Mouse (Mus musculus): Measurements from ENCODE around the gene Tcf19. TPM values are rescaled to one million over a fixed set of nuclear protein-coding genes. Genes with fewer than 3 reads are reported as not detected.

The Tcf19 gene
- polyA plus RNA-seq (2016; fragmentation: Nextera tagmentation; extraction: Ambion mirVana), result 56.8 and 61.1 TPM in 2 replicates

GRCm38 (mm10) chr17:35516652-35517500 lies at the start of gene Tcf19, which contains the start of gene Cchcr1:
TSS of gene Tcf19 (minus strand) at chr17:35516824.
TSS of gene Cchcr1 (plus strand) at chr17:35517100.
- WGBS, result under 1% methylated on average over 67 of the region's 67 CpGs
- ATAC-seq (ENCODE audit: insufficient number of reproducible peaks, insufficient read depth, low FRiP score, low TSS enrichment), result peak; percentile 92
- Histone ChIP-seq H3K4me3 (peak within 1 kb of the TSS; percentile 57), H3K4me2 (replicated peaks) (peak within 1 kb of the TSS; percentile 75), H3K27ac (0 out of 2 replicates have a peak within 1 kb of the TSS, but pooled peaks have one; percentile 5), H3K27me3 (no peaks in the 10 kb centered on the region), H3K9me3 (no peaks in the 10 kb centered on the region), H3K4me1 (peaks cover 31% of the 10 kb centered on the region), H3K9ac (peak within 1 kb of the TSS; percentile 71), H3K36me3 (peaks cover 13% of the 10 kb centered on the region; the same call in 1 of the 2 replicates)

- Histone ChIP-seq H3K36me3 (no peaks in the 10 kb centered on the region), H3K4me1 (no peaks in the 10 kb centered on the region), H3K27me3 (no peaks in the 10 kb centered on the region), H3K27ac (no peak overlapping the region), H3K9ac (no peak overlapping the region), H3K4me3 (no peak overlapping the region), H3K4me2 (replicated peaks) (no peak overlapping the region), H3K9me3 (no peaks in the 10 kb centered on the region)
- ATAC-seq (ENCODE audit: insufficient number of reproducible peaks, insufficient read depth, low FRiP score, low TSS enrichment), result no peak
- 60% methylated on average over 8 of the region's 8 CpGs for whole genome bisulfite sequencing
These were observed 41.6 kb upstream of the Tcf19 start for GRCm38 (mm10) chr17:35558216-35558615.

- Histone ChIP-seq H3K9me3 (no peaks in the 10 kb centered on the region), H3K4me3 (no peak overlapping the region), H3K27ac (no peak overlapping the region), H3K4me2 (replicated peaks) (no peak overlapping the region), H3K9ac (no peak overlapping the region), H3K27me3 (no peaks in the 10 kb centered on the region), H3K36me3 (no peaks in the 10 kb centered on the region), H3K4me1 (no peaks in the 10 kb centered on the region)
- 76% methylated on average over 9 of the region's 9 CpGs for WGBS
- ATAC-seq (ENCODE audit: insufficient number of reproducible peaks, insufficient read depth, low FRiP score, low TSS enrichment), result no peak
These were observed 40.7 kb upstream of the Tcf19 start for GRCm38 (mm10) chr17:35557351-35557750.

DNA sequence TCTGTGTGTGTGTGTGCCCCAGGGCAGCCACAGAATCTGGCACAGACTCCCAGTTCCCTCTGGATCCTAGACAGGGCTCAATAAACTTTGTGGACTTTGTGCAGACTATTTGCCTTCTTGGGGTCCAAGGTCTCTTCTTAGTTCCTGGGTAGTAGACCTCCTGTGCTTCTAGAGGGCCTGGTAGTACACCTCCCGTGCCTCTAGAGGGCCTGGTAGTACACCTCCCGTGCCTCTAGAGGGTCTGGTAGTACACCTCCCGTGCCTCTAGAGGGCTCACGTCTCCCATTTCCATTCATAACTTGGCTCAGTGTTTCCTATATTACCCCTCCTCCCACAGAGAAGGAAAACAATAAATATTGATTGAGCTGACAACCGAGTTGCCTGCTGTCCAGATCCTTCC lies 40.2 kb upstream of the Tcf19 start:
- no peaks in the 10 kb centered on the region for H3K9me3 ChIP-seq
- no peak overlapping the region for H3K4me2 ChIP-seq (replicated peaks)
- no peak overlapping the region for H3K27ac ChIP-seq
- H3K4me3 ChIP-seq, result no peak overlapping the region
- no peaks in the 10 kb centered on the region for H3K27me3 ChIP-seq
- WGBS, result 38% methylated on average over 5 of the region's 5 CpGs
- ATAC-seq (ENCODE audit: insufficient number of reproducible peaks, insufficient read depth, low FRiP score, low TSS enrichment), result no peak
- no peak overlapping the region for H3K9ac ChIP-seq
- H3K36me3 ChIP-seq, result no peaks in the 10 kb centered on the region
- H3K4me1 ChIP-seq, result no peaks in the 10 kb centered on the region

GRCm38 (mm10) chr17:35556186-35556765 lies 39.7 kb upstream of the Tcf19 start:
- H3K4me2 ChIP-seq (replicated peaks), result no peak overlapping the region
- no peaks in the 10 kb centered on the region for H3K9me3 ChIP-seq
- 89% methylated on average over 13 of the region's 13 CpGs for WGBS
- no peaks in the 10 kb centered on the region for H3K36me3 ChIP-seq
- H3K4me3 ChIP-seq, result no peak overlapping the region
- no peak overlapping the region for H3K9ac ChIP-seq
- no peaks in the 10 kb centered on the region for H3K4me1 ChIP-seq
- no peaks in the 10 kb centered on the region for H3K27me3 ChIP-seq
- no peak for ATAC-seq (ENCODE audit: insufficient number of reproducible peaks, insufficient read depth, low FRiP score, low TSS enrichment)
- H3K27ac ChIP-seq, result no peak overlapping the region

DNA sequence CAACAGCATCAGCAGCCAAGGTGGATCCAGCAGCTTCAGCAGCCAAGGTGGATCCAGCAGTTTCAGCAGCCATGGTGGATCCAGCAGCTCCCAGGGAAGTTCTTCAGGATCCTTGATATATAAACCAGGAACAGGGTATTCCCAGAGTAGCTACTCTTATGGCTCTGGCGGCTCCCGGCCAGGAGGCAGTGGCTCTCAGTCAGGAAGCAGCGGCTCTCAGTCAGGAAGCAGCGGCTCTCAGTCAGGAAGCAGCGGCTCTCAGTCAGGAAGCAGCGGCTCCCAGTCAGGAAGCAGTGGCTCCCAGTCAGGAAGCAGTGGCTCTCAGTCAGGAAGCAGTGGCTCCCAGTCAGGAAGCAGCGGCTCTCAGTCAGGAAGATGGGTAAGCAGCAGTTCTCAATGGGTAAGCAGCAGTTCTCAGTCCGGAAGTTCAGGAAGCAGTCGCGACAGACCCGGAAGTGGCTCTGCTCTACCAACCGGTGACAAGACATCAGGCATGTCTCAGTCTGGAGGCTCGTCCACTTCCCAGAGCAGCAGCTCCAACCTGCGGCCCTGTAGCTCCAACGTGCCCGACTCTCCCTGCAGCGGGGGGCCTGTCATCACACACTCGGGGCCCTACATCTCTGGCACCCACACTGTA lies 38.3 kb upstream of the Tcf19 start:
- WGBS, result 90% methylated on average over 18 of the region's 18 CpGs
- no peaks in the 10 kb centered on the region for H3K36me3 ChIP-seq

GRCm38 (mm10) chr17:35554321-35554720 lies 37.7 kb upstream of the Tcf19 start:
- ATAC-seq (ENCODE audit: insufficient number of reproducible peaks, insufficient read depth, low FRiP score, low TSS enrichment), result no peak
- 0 out of 2 replicates have a peak, but pooled peaks cover 5% of the 10 kb centered on the region for H3K4me1 ChIP-seq
- H3K9me3 ChIP-seq, result no peaks in the 10 kb centered on the region
- H3K9ac ChIP-seq, result no peak overlapping the region
- H3K36me3 ChIP-seq, result no peaks in the 10 kb centered on the region
- H3K4me3 ChIP-seq, result no peak overlapping the region
- no peak overlapping the region for H3K4me2 ChIP-seq (replicated peaks)
- no peaks in the 10 kb centered on the region for H3K27me3 ChIP-seq
- H3K27ac ChIP-seq, result no peak overlapping the region
- 80% methylated on average over 5 of the region's 5 CpGs for WGBS

More for the DNA sequence above, 38.3 kb upstream of the Tcf19 start:
- Histone ChIP-seq H3K27me3 (no peaks in the 10 kb centered on the region), H3K4me2 (replicated peaks) (no peak overlapping the region), H3K9ac (no peak overlapping the region), H3K9me3 (no peaks in the 10 kb centered on the region), H3K27ac (no peak overlapping the region), H3K4me1 (no peaks in the 10 kb centered on the region), H3K4me3 (no peak overlapping the region)
- no peak for ATAC-seq (ENCODE audit: insufficient number of reproducible peaks, insufficient read depth, low FRiP score, low TSS enrichment)

GRCm38 (mm10) chr17:35551881-35552414 lies 35.3 kb upstream of the Tcf19 start, which contains the start of gene Cdsn:
TSS of gene Cdsn (plus strand) at chr17:35552128.
- Histone ChIP-seq H3K4me3 (no peak within 1 kb of the TSS), H3K27me3 (no peaks in the 10 kb centered on the region), H3K36me3 (no peaks in the 10 kb centered on the region), H3K9me3 (no peaks in the 10 kb centered on the region), H3K27ac (no peak within 1 kb of the TSS), H3K9ac (no peak within 1 kb of the TSS; the same call in 1 of the 2 replicates), H3K4me2 (replicated peaks) (no peak within 1 kb of the TSS), H3K4me1 (0 out of 2 replicates have a peak, but pooled peaks cover 11% of the 10 kb centered on the region)
- WGBS, result 77% methylated on average over 10 of the region's 10 CpGs
- no peak for ATAC-seq (ENCODE audit: insufficient number of reproducible peaks, insufficient read depth, low FRiP score, low TSS enrichment)

- Histone ChIP-seq H3K36me3 (no peaks in the 10 kb centered on the region), H3K4me2 (replicated peaks) (no peak overlapping the region), H3K27me3 (no peaks in the 10 kb centered on the region), H3K9ac (no peak overlapping the region), H3K27ac (no peak overlapping the region), H3K4me1 (0 out of 2 replicates have a peak, but pooled peaks cover 11% of the 10 kb centered on the region), H3K9me3 (no peaks in the 10 kb centered on the region), H3K4me3 (no peak overlapping the region)
- no peak for ATAC-seq (ENCODE audit: insufficient number of reproducible peaks, insufficient read depth, low FRiP score, low TSS enrichment)
- 35% methylated on average over 8 of the region's 8 CpGs for WGBS
These were observed 34.2 kb upstream of the Tcf19 start for GRCm38 (mm10) chr17:35550871-35551270.

DNA sequence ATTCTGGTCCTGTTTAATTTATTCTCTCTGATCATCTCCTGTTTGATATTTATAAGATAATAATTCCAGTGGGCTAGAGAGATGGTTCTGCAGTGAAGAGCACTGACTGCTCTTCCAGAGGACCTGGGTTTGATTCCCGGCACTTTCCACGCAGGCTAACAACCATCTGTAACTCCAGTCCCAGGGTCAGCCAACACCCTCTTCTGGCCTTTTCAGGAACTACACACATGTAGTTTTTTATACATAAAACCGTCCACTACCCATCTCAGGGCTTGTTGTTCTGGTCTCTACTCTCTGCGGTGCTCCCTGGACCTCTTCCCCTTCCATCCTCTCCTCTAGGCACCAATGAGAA lies 33.5 kb upstream of the Tcf19 start:
- Histone ChIP-seq H3K36me3 (no peaks in the 10 kb centered on the region), H3K9ac (no peak overlapping the region), H3K4me1 (0 out of 2 replicates have a peak, but pooled peaks cover 11% of the 10 kb centered on the region), H3K27ac (no peak overlapping the region), H3K4me3 (no peak overlapping the region), H3K27me3 (no peaks in the 10 kb centered on the region), H3K9me3 (no peaks in the 10 kb centered on the region), H3K4me2 (replicated peaks) (no peak overlapping the region)
- 91% methylated on average over 4 of the region's 4 CpGs for WGBS
- ATAC-seq (ENCODE audit: insufficient number of reproducible peaks, insufficient read depth, low FRiP score, low TSS enrichment), result no peak

DNA sequence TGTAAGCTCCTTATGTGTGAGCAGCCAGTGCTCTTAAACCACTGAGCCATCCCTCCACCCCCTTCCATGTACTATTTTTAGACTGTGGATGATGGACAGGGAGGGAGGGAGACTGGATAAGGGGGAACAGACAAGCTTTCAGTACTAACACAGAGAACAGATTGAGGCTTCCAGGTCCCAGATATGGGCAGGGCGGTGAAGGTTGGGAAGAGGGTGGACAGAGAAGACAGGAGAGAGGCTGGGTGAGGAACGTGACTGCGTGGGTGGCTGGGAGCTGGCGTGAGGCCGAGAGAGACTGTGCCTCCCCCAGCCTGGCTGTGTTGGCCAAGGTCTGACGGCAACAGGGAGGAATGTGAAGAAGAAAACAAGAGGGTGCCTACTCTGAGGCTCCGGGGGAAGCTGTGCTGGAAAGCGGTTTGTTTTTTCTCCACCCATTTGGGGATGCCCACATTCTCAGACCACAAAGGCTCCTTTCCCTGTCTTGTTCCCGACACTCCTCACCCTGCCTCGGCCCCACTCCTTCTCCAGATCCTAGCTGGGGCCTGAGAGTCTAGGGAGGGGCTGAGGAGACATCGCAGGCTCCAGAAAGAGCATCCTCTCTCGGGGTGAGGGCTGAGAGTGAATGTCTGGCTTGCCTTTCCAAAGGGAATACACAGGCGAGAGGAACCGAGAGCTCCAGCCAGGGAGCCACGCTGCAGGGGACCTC lies 33.0 kb upstream of the Tcf19 start:
- no peaks in the 10 kb centered on the region for H3K27me3 ChIP-seq
- peak overlapping the region; percentile 64 for H3K27ac ChIP-seq
- H3K9me3 ChIP-seq, result no peaks in the 10 kb centered on the region
- no peak for ATAC-seq (ENCODE audit: insufficient number of reproducible peaks, insufficient read depth, low FRiP score, low TSS enrichment)
- H3K9ac ChIP-seq, result no peak overlapping the region
- 0 out of 2 replicates have a peak, but pooled peaks cover 11% of the 10 kb centered on the region for H3K4me1 ChIP-seq
- no peak overlapping the region for H3K4me3 ChIP-seq
- H3K4me2 ChIP-seq (replicated peaks), result no peak overlapping the region; the same call in 1 of the 2 replicates
- 49% methylated on average over 15 of the region's 15 CpGs for WGBS
- H3K36me3 ChIP-seq, result no peaks in the 10 kb centered on the region
